ENCODE assay signal across 20 mouse cellular contexts in the genomic region with DNA sequence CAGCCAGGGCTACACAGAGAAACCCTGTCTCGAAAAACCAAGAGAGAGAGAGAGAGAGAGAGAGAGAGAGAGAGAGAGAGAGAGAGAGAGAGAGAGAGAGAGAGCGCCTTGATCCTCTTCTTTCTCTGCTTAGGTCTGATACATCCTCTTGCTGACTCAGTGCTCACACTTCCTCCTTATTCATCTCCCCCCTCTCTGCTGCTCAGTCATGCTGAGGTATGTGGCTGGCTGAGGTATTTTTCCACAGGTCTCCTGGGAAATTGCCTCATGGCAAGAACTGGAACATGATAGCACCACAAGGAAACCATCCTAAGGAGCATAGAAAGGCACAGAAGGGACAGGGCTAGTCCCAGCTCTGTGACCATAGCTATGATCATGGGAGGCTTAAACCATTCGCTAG. TPM values are rescaled to one million over a fixed set of nuclear protein-coding genes. Genes with fewer than 3 reads are reported as not detected.
DNase-seq lines count a peak whose midpoint lies in the region; ATAC-seq and TF ChIP-seq lines count a peak whose summit lies in the region.
"Had no signal": no experiment of that assay in that cellular context is flagged by ENCODE, and none has a peak within 500 bp of the region (broad histone marks: within the 10 kb centered on the region; RNA-seq: fewer than 3 reads in every experiment).

No protein-coding gene starts in this region.

- intact Hi-C loops in gastrocnemius, adult 2 months (cut with DNase I) = no loop called here

- H3K27me3 ChIP-seq in liver, embryonic 11.5 days (replicated peaks; ENCODE audit: control insufficient read depth, insufficient read depth, low read length) = no peaks in the 10 kb centered on the region
- H3K27me3 ChIP-seq: heart, embryonic 13.5 days; limb, embryonic 15.5 days had no signal

- no peak overlapping the region for H3K9ac ChIP-seq in liver, embryonic 11.5 days (ENCODE audit: low read depth, low read length)
- H3K9ac ChIP-seq: forebrain, postnatal 0 days; heart, embryonic 13.5 days; limb, embryonic 15.5 days had no signal

- ATAC-seq in inflammation-experienced regulatory T-cells, adult 6 months = peak; percentile 56
- ATAC-seq in liver, embryonic 11.5 days (replicated peaks; ENCODE audit: low FRiP score) = no peak
- ATAC-seq: forebrain, postnatal 0 days; hindbrain, postnatal 0 days had no signal

- no peak overlapping the region for H3K4me2 ChIP-seq in liver, embryonic 11.5 days
- H3K4me2 ChIP-seq: heart, embryonic 13.5 days; limb, embryonic 15.5 days; midbrain, embryonic 11.5 days had no signal

- no peaks in the 10 kb centered on the region for H3K36me3 ChIP-seq in liver, embryonic 11.5 days (ENCODE audit: control insufficient read depth, insufficient read depth, low read length)
- H3K36me3 ChIP-seq: heart, embryonic 13.5 days; limb, embryonic 15.5 days had no signal

- TF ChIP-seq CTCF in gastrocnemius, adult 2 months (IDR thresholded peaks at IDR 0.05) = no peak

- whole genome bisulfite sequencing in liver, embryonic 11.5 days = 70% methylated on average over 3 of the region's 3 CpGs

- no peaks in the 10 kb centered on the region for H3K4me1 ChIP-seq in liver, embryonic 11.5 days (replicated peaks; ENCODE audit: control insufficient read depth, insufficient read depth, low read length)
- H3K4me1 ChIP-seq: heart, embryonic 13.5 days; limb, embryonic 15.5 days had no signal

- peak; percentile 36 for DNase-seq in gastrocnemius, adult 2 months
- no peak for DNase-seq in gastrocnemius, postnatal 4 days (ENCODE audit: low spot score in 2 of 2)
- peak; percentile 35 for DNase-seq in adipocyte (ENCODE audit: low spot score)
- no peak for DNase-seq in cerebellum, postnatal 25 days
- DNase-seq in layer of hippocampus, adult 18-20 months (ENCODE audit: low spot score in 2 of 2) = no peak
- no peak for DNase-seq in liver, embryonic 11.5 days (ENCODE audit: low spot score)
- DNase-seq in kidney, adult 8-10 months = no peak
- DNase-seq: cerebellum, postnatal 36 days; forebrain, postnatal 0 days; gastrocnemius, postnatal 10 days; heart, postnatal 36 days; kidney, adult 2 months; kidney, postnatal 25 days; lung, adult 18-20 months; thymus, adult 18-20 months had no signal

- H3K9me3 ChIP-seq in liver, embryonic 11.5 days (ENCODE audit: control insufficient read depth, low read length) = no peaks in the 10 kb centered on the region
- H3K9me3 ChIP-seq: heart, embryonic 13.5 days; limb, embryonic 15.5 days had no signal

- H3K27ac ChIP-seq in gastrocnemius, adult 2 months = peak overlapping the region; percentile 89
- H3K27ac ChIP-seq in liver, embryonic 11.5 days (ENCODE audit: low read depth, low read length) = no peak overlapping the region
- H3K27ac ChIP-seq: heart, embryonic 13.5 days; hindbrain, postnatal 0 days; limb, embryonic 15.5 days had no signal

- no peak overlapping the region for H3K4me3 ChIP-seq in gastrocnemius, adult 2 months
- H3K4me3 ChIP-seq in liver, embryonic 11.5 days (ENCODE audit: low read depth, low read length) = no peak overlapping the region
- H3K4me3 ChIP-seq: heart, embryonic 13.5 days; limb, embryonic 15.5 days had no signal

RNA-seq across cellular contexts. Expression of a gene that starts 15.5 kb away (rescaled TPM):
- 10 to 100 TPM; 20.7 to 24.1 TPM for total RNA-seq in gastrocnemius, adult 2 months (2021)
- total RNA-seq in gastrocnemius, postnatal 4 days (2021) = 10 to 100 TPM; 12.7 to 12.8 TPM
- polyA plus RNA-seq in inflammation-experienced regulatory T-cells, adult 6 months (2017; shearing (Covaris generic)) = 1 to 10 TPM; 2.4 to 4.9 (median 3.4) TPM
- 100 to 1,000 TPM; 158 to 162 TPM for total RNA-seq in layer of hippocampus, adult 18-20 months (2021)
- 3.5 and 4.8 TPM in 2 replicates for polyA plus RNA-seq in liver, embryonic 11.5 days (2014; fragmentation: Nextera tagmentation; extraction: Ambion mirVana)

RNA-seq across cellular contexts. Expression of a gene that starts 39.6 kb away (rescaled TPM):
- 100 to 1,000 TPM; 272 to 301 TPM for total RNA-seq in gastrocnemius, adult 2 months (2021)
- total RNA-seq in gastrocnemius, postnatal 4 days (2021) = 100 to 1,000 TPM; 196 to 210 TPM
- 10 to 100 TPM; 50.4 to 64.1 (median 53.7) TPM for polyA plus RNA-seq in inflammation-experienced regulatory T-cells, adult 6 months (2017; shearing (Covaris generic))
- total RNA-seq in layer of hippocampus, adult 18-20 months (2021) = 100 to 1,000 TPM; 152 to 156 TPM
- 70.9 and 71.1 TPM in 2 replicates for polyA plus RNA-seq in liver, embryonic 11.5 days (2014; fragmentation: Nextera tagmentation; extraction: Ambion mirVana)

Comparison
In these comparisons a context has a peak if more than half of its experiments do, and no peak if none do; other contexts are left out.
1. DNase-seq: peak in gastrocnemius, adult 2 months (single experiment) and adipocyte (single experiment); none in gastrocnemius, postnatal 4 days (0 of 2), cerebellum, postnatal 25 days (0 of 2), layer of hippocampus, adult 18-20 months (0 of 2), liver, embryonic 11.5 days (single experiment) and kidney, adult 8-10 months (0 of 2).
2. RNA of a gene that starts 15.5 kb away (total RNA-seq): 158 to 162 TPM in layer of hippocampus, adult 18-20 months; 20.7 to 24.1 TPM in gastrocnemius, adult 2 months and 12.7 to 12.8 TPM in gastrocnemius, postnatal 4 days; every median in the first group is over 4 times any median in the second.